Mouse (Mus musculus) heart, postnatal 25 days (tissue): ENCODE data around the gene Atp8a2. TPM values are rescaled to one million over a fixed set of nuclear protein-coding genes. Genes with fewer than 3 reads are reported as not detected.
"Not testable (repeated sequence)": the region's sequence is repeated elsewhere in the genome, so short reads cannot be mapped to it uniquely, and the experiment has no call there.

Experiments
- DNase-seq: peaks from one replicate; pipeline ENCODE4 v3.0.0; 2022; ENCODE audit warnings: low spot score
- intact Hi-C: fragments of 180-260 bp; cut with DNase I; formaldehyde crosslinking; loops from one replicate; pipeline ENCODE4 v1.15.1; 2025
- total RNA-seq, 2 experiments: library from RNA; stranded (reverse); gene quantifications; 2 replicates each; pipeline ENCODE4 v1.2.3; 2021

The Atp8a2 gene
- total RNA-seq, 2 experiments from 2014 or later = 4.9 to 5.5 TPM

DNA sequence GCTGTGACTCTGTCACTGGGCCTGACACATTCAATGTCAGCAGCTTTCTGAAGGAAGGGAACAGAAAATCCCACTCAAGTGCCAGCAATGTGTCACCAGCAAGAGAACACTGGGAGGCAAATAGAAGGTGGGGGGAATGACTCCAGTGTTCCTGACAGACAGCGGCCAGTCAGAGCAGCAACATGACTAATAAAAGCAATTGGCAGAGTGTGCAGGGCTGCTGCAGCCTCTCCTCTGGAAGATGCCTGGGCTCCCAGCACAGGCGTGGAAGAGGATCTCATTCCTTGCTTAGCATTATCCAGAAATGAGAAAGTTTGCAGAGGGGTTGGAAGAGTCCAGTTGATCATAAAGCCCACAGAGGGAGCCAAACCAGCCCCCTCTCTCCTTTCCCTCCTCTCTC, 254.8 kb downstream of the Atp8a2 start:
- intact Hi-C loops = loop anchor here (2.0 kb wide), 2 partner anchors 329 to 337 kb away; no protein-coding TSS in a partner anchor
- no peak for DNase-seq

- no peak for DNase-seq
- intact Hi-C loops = no loop called here
Observed at GRCm38 (mm10) chr14:59932355-59932754, 264.6 kb downstream of the Atp8a2 start.

GRCm38 (mm10) chr14:59931412-59932058, 265.4 kb downstream of the Atp8a2 start:
- no peak for DNase-seq
- intact Hi-C loops = no loop called here

GRCm38 (mm10) chr14:59929190-59929589, 267.8 kb downstream of the Atp8a2 start:
- intact Hi-C loops, DNase-seq: not testable (repeated sequence)

- no peak for DNase-seq
- intact Hi-C loops = no loop called here
Observed at GRCm38 (mm10) chr14:59928781-59929180, 268.2 kb downstream of the Atp8a2 start.

- no peak for DNase-seq
- intact Hi-C loops = no loop called here
Observed at GRCm38 (mm10) chr14:59927804-59928203, 269.2 kb downstream of the Atp8a2 start.

- intact Hi-C loops = no loop called here
Observed at GRCm38 (mm10) chr14:59919865-59920264, 277.1 kb downstream of the Atp8a2 start.

GRCm38 (mm10) chr14:59903484-59904130, 293.4 kb downstream of the Atp8a2 start:
- intact Hi-C loops = no loop called here
- no peak for DNase-seq

More at GRCm38 (mm10) chr14:59919865-59920264, 277.1 kb downstream of the Atp8a2 start:
- DNase-seq = no peak

DNA sequence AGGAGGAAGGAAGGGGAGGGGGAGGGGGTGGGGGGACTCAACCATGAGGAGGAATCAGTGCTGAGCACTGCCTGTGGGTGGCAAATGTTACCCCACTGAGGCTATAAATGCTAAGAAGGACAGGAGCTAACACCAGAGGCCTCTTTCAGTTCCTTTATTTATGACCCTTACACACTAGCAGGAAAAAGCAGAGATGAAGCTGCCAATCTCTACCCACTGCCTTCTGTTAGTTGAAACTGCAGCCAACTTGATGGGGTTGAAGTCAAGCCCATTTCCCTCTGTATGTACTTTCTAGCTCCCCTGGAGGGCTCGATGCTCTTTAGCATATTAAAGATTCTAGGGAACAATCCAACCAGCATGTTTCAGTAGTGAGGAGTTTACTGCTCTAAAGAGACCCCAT, 303.0 kb downstream of the Atp8a2 start:
- intact Hi-C loops = no loop called here
- no peak for DNase-seq

- intact Hi-C loops = no loop called here
- DNase-seq = no peak
Observed at GRCm38 (mm10) chr14:59892084-59892483, 304.9 kb downstream of the Atp8a2 start.

GRCm38 (mm10) chr14:59891491-59891890, 305.5 kb downstream of the Atp8a2 start:
- intact Hi-C loops = no loop called here
- DNase-seq = no peak

DNA sequence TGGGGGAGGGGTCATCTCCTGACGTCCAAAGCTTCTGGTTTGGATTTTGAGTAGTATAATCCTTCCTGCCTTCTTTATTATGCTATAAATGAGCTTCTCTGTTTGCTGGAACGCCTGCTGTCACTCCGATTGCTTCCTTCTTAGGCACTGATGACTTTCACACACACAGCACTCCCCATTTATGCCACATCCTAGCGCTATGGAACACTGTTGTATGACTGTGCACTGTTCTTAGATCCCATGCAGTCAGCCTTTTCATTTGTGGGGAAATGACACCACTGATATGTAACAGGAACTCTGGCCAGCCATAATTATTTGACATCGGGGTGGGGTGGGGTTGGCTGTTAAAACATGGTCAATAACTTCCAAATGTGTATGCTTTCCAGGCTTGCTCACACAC, 306.2 kb downstream of the Atp8a2 start:
- intact Hi-C loops = no loop called here
- DNase-seq = no peak

GRCm38 (mm10) chr14:59890107-59890506, 306.9 kb downstream of the Atp8a2 start:
- DNase-seq = no peak
- intact Hi-C loops = no loop called here

DNA sequence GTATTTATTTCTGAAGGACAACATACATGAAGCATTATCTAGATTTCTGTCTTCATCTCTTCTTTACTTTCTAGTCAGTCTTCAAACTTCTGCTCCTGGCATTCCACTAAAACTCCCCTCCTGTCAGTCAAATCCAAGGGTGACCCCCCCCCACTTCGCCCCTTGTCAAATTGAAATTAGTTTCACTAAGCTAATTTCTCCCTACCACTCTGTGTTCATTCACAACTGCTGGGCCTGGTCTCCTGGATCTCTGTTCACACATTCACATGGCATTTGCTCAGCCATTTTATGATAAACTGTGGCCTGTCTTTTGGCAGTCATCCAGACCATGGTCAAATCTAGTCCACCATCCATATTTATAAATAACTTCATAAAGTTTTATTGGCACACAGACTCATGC, 308.5 kb downstream of the Atp8a2 start:
- no peak for DNase-seq
- intact Hi-C loops = no loop called here

- intact Hi-C loops = no loop called here
- no peak for DNase-seq
Observed at GRCm38 (mm10) chr14:59888046-59888445, 308.9 kb downstream of the Atp8a2 start.

- intact Hi-C loops = no loop called here
- DNase-seq = no peak
Observed at GRCm38 (mm10) chr14:59887061-59887861, 309.7 kb downstream of the Atp8a2 start.

GRCm38 (mm10) chr14:59883517-59884069, 313.4 kb downstream of the Atp8a2 start:
- intact Hi-C loops = no loop called here
- DNase-seq = no peak

DNA sequence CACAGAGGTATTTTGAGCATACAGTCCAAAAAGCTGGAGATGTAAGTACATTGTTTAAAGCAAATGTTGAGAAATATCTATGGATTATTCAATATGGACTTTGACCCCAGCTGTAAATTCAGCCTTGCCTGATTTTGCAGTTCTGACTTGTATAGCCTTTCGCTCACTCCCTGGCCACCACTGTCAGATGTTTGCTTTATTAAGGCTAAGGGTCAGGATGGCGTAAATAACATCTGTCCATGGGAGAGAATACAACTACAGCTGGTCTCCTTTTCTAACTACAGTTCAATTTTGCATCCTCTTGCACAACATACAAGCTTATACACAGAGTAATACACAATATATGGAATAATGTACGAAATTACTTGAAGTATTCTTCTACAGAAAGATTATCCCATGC, 316.1 kb downstream of the Atp8a2 start:
- intact Hi-C loops = no loop called here
- no peak for DNase-seq

- no peak for DNase-seq
- intact Hi-C loops = no loop called here
Observed at GRCm38 (mm10) chr14:59878248-59878647, 318.7 kb downstream of the Atp8a2 start.

- DNase-seq = no peak
- intact Hi-C loops = no loop called here
Observed at GRCm38 (mm10) chr14:59876525-59876924, 320.5 kb downstream of the Atp8a2 start.

GRCm38 (mm10) chr14:59868369-59868768, 328.6 kb downstream of the Atp8a2 start:
- intact Hi-C loops = no loop called here
- no peak for DNase-seq
